ENCODE assay signal across 7 mouse cellular contexts in the genomic region with DNA sequence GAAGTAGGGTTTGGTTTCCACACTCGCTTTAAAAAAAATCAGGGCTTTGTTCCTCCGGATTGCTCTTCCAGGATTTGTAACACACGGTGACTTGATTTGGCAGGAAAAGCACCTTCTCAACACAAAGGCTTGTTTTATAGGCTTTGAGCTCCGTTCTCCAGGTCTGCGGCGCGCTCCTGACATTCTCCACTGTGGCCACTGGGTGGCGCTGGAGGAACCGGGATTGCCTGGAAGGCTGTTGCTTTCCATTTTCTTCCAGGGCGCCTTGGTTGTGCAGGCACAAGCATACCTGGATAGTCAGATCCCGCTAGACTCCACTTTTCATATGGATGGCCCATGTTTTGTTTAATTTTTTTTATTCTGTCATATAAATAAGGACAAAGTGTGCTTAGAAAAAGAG. TPM values are rescaled to one million over a fixed set of nuclear protein-coding genes. Genes with fewer than 3 reads are reported as not detected.
A peak's percentile ranks its signal among the peaks of the same experiment; 100 is the strongest.
DNase-seq lines count a peak whose midpoint lies in the region; ATAC-seq lines count a peak whose summit lies in the region.

No protein-coding gene starts in this region.

- peak; percentile 67 for ATAC-seq in intestine, embryonic 16.5 days
- ATAC-seq in midbrain, embryonic 15.5 days (replicated peaks): peak; percentile 69; the same call in 1 of the 2 replicates

- H3K27ac ChIP-seq in intestine, embryonic 16.5 days (ENCODE audit: low read length): no peak overlapping the region
- no peak overlapping the region for H3K27ac ChIP-seq in midbrain, embryonic 15.5 days

- no peaks in the 10 kb centered on the region for H3K9me3 ChIP-seq in intestine, embryonic 16.5 days (ENCODE audit: control insufficient read depth, low read length)
- no peaks in the 10 kb centered on the region for H3K9me3 ChIP-seq in midbrain, embryonic 15.5 days

- 8% methylated on average over 11 of the region's 11 CpGs for WGBS in intestine, embryonic 16.5 days
- WGBS in midbrain, embryonic 15.5 days: 10% methylated on average over 11 of the region's 11 CpGs

- H3K4me3 ChIP-seq in intestine, embryonic 16.5 days (ENCODE audit: low read length): no peak overlapping the region
- no peak overlapping the region for H3K4me3 ChIP-seq in midbrain, embryonic 15.5 days

- H3K9ac ChIP-seq in intestine, embryonic 16.5 days (ENCODE audit: low read depth, low read length): no peak overlapping the region
- no peak overlapping the region for H3K9ac ChIP-seq in midbrain, embryonic 15.5 days

- H3K27me3 ChIP-seq in intestine, embryonic 16.5 days (replicated peaks; ENCODE audit: control insufficient read depth, insufficient read depth, low read length): no peaks in the 10 kb centered on the region
- H3K27me3 ChIP-seq in midbrain, embryonic 15.5 days (replicated peaks): peaks cover 2% of the 10 kb centered on the region; the same call in 1 of the 2 replicates

- H3K36me3 ChIP-seq in intestine, embryonic 16.5 days (ENCODE audit: control insufficient read depth, insufficient read depth, low read length): no peaks in the 10 kb centered on the region
- no peaks in the 10 kb centered on the region for H3K36me3 ChIP-seq in midbrain, embryonic 15.5 days (replicated peaks)

- peak; percentile 84 for DNase-seq in adrenal gland, adult 2 months
- peak; percentile 91 for DNase-seq in embryo, embryonic 10.5 days (ENCODE audit: low spot score)
- DNase-seq in gastrocnemius, postnatal 25 days: peak; percentile 68
- peak; percentile 91 to 96 for DNase-seq in left cerebral cortex, postnatal 25 days (ENCODE audit: low spot score in 2 of 2)
- DNase-seq in spleen, postnatal 14 days (ENCODE audit: low spot score in 2 of 2): peak; percentile 20 to 39

- intact Hi-C loops in left cerebral cortex, postnatal 25 days (cut with DNase I): loop anchor here (2.0 to 5.0 kb wide), 3 partner anchors 84 to 273 kb away; no protein-coding TSS in a partner anchor

- no peaks in the 10 kb centered on the region for H3K4me1 ChIP-seq in intestine, embryonic 16.5 days (ENCODE audit: control insufficient read depth, insufficient read depth, low read length)
- H3K4me1 ChIP-seq in midbrain, embryonic 15.5 days: 0 out of 2 replicates have a peak, but pooled peaks cover 5% of the 10 kb centered on the region

- no peak overlapping the region for H3K4me2 ChIP-seq in intestine, embryonic 16.5 days (ENCODE audit: low read depth, low read length)
- H3K4me2 ChIP-seq in midbrain, embryonic 15.5 days: peak overlapping the region; percentile 36

RNA-seq across cellular contexts. Expression of a gene that starts 29.7 kb away (rescaled TPM):
- 10 to 100 TPM; 11.0 to 12.9 TPM for total RNA-seq in adrenal gland, adult 2 months (2021)
- 26.0 and 38.1 TPM in 2 replicates for polyA plus RNA-seq in adrenal gland, adult 2 months (2012; rRNA removed)
- total RNA-seq in gastrocnemius, postnatal 25 days (2021): 1 to 10 TPM; 4.4 to 4.7 TPM
- polyA plus RNA-seq in intestine, embryonic 16.5 days (2015; fragmentation: Nextera tagmentation; extraction: Ambion mirVana): 20.0 and 21.0 TPM in 2 replicates
- 10 to 100 TPM; 16.8 to 17.4 TPM for total RNA-seq in left cerebral cortex, postnatal 25 days (2021)
- polyA plus RNA-seq in midbrain, embryonic 15.5 days (2015; fragmentation: Nextera tagmentation; extraction: Ambion mirVana): 35.1 and 35.8 TPM in 2 replicates

Comparison
In these comparisons a context has a peak if more than half of its experiments do, and no peak if none do; other contexts are left out.
1. DNase-seq: peak in every context shown above with its lines; median percentile 94 in left cerebral cortex, postnatal 25 days; 91 in embryo, embryonic 10.5 days; 84 in adrenal gland, adult 2 months; 68 in gastrocnemius, postnatal 25 days; 30 in spleen, postnatal 14 days.